8 mouse cellular contexts compared by ENCODE assay signal in the genomic region with DNA sequence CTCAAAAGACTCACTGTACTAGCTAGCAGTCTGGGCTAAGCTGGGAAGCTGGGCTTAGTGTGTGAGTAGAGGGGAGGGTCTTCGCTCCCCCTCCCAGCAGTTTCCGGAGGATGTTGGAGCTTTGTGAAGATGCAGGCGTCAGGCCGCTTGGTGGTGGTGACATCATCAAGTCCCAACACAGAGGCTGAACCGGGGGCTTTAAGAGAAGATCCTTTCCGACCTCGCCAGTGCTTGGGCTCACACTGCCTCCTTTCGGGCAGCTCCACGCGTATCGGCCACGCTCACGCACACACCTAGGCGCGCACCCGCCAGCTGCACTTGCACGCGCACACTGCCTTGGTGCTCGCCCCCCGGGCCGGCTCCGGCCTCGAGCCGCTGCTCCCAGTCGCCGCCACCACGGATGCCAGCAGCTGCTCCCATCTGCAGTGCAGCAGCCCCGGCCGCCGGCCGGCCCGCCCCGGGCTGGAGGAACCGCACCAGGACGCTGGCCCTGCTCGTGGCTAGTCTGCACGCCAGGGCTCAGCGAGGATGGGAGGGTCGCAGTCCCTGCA.
A peak's percentile ranks its signal among the peaks of the same experiment; 100 is the strongest.
DNase-seq lines count a peak whose midpoint lies in the region; ATAC-seq and TF ChIP-seq lines count a peak whose summit lies in the region.

No protein-coding gene starts in this region.

- peak; percentile 69 for ATAC-seq in kidney, embryonic 16.5 days (ENCODE audit: low FRiP score, low TSS enrichment)
- peak; percentile 77 for ATAC-seq in kidney, postnatal 0 days (replicated peaks; ENCODE audit: low FRiP score, low read depth)
- ATAC-seq in liver, embryonic 13.5 days (ENCODE audit: low read depth) = peak; percentile 34; the same call in 1 of the 2 replicates
- ATAC-seq in neural tube, embryonic 11.5 days (ENCODE audit: insufficient read depth, low FRiP score, low TSS enrichment) = peak; percentile 79

- no peak for TF ChIP-seq EP300 in heart, adult 2 months (IDR thresholded peaks at IDR 0.05; ENCODE audit: insufficient read depth, low read depth, low read length)

- peak overlapping the region; percentile 74 for H3K4me2 ChIP-seq in kidney, embryonic 16.5 days (replicated peaks; ENCODE audit: low read depth, low read length)
- peak overlapping the region; percentile 72 for H3K4me2 ChIP-seq in kidney, postnatal 0 days (ENCODE audit: low read length)
- peak overlapping the region; percentile 55 for H3K4me2 ChIP-seq in liver, embryonic 13.5 days
- peak overlapping the region; percentile 75 for H3K4me2 ChIP-seq in neural tube, embryonic 11.5 days (ENCODE audit: low read depth)

- H3K27ac ChIP-seq in kidney, embryonic 16.5 days (ENCODE audit: low read length) = peak overlapping the region; percentile 95
- peak overlapping the region; percentile 42 for H3K27ac ChIP-seq in heart, adult 2 months
- peak overlapping the region; percentile 85 for H3K27ac ChIP-seq in kidney, postnatal 0 days
- peak overlapping the region; percentile 66 for H3K27ac ChIP-seq in liver, embryonic 13.5 days
- peak overlapping the region; percentile 97 for H3K27ac ChIP-seq in neural tube, embryonic 11.5 days (ENCODE audit: low read depth, low read length)
- no peak overlapping the region for H3K27ac ChIP-seq in thymus, adult 2 months (ENCODE audit: control insufficient read depth, insufficient read depth, low read length)

- H3K9ac ChIP-seq in kidney, embryonic 16.5 days (replicated peaks; ENCODE audit: low read length) = peak overlapping the region; percentile 85
- H3K9ac ChIP-seq in heart, adult 2 months (ENCODE audit: low read depth, low read length) = peak overlapping the region; percentile 64
- H3K9ac ChIP-seq in kidney, postnatal 0 days (ENCODE audit: low read depth, low read length) = peak overlapping the region; percentile 58
- H3K9ac ChIP-seq in liver, embryonic 13.5 days = peak overlapping the region; percentile 54
- peak overlapping the region; percentile 87 for H3K9ac ChIP-seq in neural tube, embryonic 11.5 days (ENCODE audit: low read length)

- H3K4me3 ChIP-seq in kidney, embryonic 16.5 days (ENCODE audit: low read length) = peak overlapping the region; percentile 60
- peak overlapping the region; percentile 47 for H3K4me3 ChIP-seq in heart, adult 2 months
- H3K4me3 ChIP-seq in kidney, postnatal 0 days (replicated peaks; ENCODE audit: low read depth, low read length) = peak overlapping the region; percentile 56
- H3K4me3 ChIP-seq in liver, embryonic 13.5 days (replicated peaks) = peak overlapping the region; percentile 41
- H3K4me3 ChIP-seq in neural tube, embryonic 11.5 days (ENCODE audit: low read depth, low read length) = peak overlapping the region; percentile 60
- H3K4me3 ChIP-seq in thymus, adult 2 months (ENCODE audit: control insufficient read depth, insufficient read depth, low read length) = peak overlapping the region; percentile 63

- no peak for TF ChIP-seq POLR2A in heart, adult 2 months (IDR thresholded peaks at IDR 0.05; ENCODE audit: insufficient read depth, low read depth, low read length)
- TF ChIP-seq POLR2A in thymus, adult 2 months (IDR thresholded peaks at IDR 0.05; ENCODE audit: control insufficient read depth, extremely low read depth, insufficient read depth, low read length, poor library complexity) = no peak

- under 1% methylated on average over 39 of the region's 39 CpGs for WGBS in kidney, embryonic 16.5 days
- WGBS in heart, adult 2 months = 13% methylated on average over 39 of the region's 39 CpGs
- under 1% methylated on average over 39 of the region's 39 CpGs for WGBS in kidney, postnatal 0 days
- 2% methylated on average over 39 of the region's 39 CpGs for WGBS in liver, embryonic 13.5 days (ENCODE audit: insufficient replicate concordance)
- under 1% methylated on average over 38 of the region's 39 CpGs for WGBS in neural tube, embryonic 11.5 days
- 3% methylated on average over 39 of the region's 39 CpGs for WGBS in thymus, adult 2 months

- no peaks in the 10 kb centered on the region for H3K36me3 ChIP-seq in kidney, embryonic 16.5 days (ENCODE audit: insufficient read depth, low read length)
- H3K36me3 ChIP-seq in heart, adult 2 months (ENCODE audit: control insufficient read depth, insufficient read depth, low read length) = no peaks in the 10 kb centered on the region
- no peaks in the 10 kb centered on the region for H3K36me3 ChIP-seq in kidney, postnatal 0 days (ENCODE audit: insufficient read depth, low read length)
- H3K36me3 ChIP-seq in liver, embryonic 13.5 days = no peaks in the 10 kb centered on the region
- H3K36me3 ChIP-seq in neural tube, embryonic 11.5 days (ENCODE audit: control insufficient read depth, insufficient read depth, low read length) = no peaks in the 10 kb centered on the region
- H3K36me3 ChIP-seq in thymus, adult 2 months (ENCODE audit: control insufficient read depth, insufficient read depth, low read length) = no peaks in the 10 kb centered on the region

- DNase-seq in kidney, adult 9 months = no peak
- DNase-seq in embryo, embryonic 10.5 days (ENCODE audit: low spot score) = peak; percentile 92
- DNase-seq in heart, adult 2 months = peak; percentile 62 to 69
- DNase-seq in kidney, postnatal 0 days (ENCODE audit: low spot score) = peak; percentile 92
- no peak for DNase-seq in liver, embryonic 13.5 days
- DNase-seq in neural tube, embryonic 11.5 days (ENCODE audit: low spot score) = peak; percentile 91
- peak; percentile 75 for DNase-seq in thymus, adult 2 months

- no peaks in the 10 kb centered on the region for H3K27me3 ChIP-seq in kidney, embryonic 16.5 days (ENCODE audit: insufficient read depth, low read length)
- no peaks in the 10 kb centered on the region for H3K27me3 ChIP-seq in heart, adult 2 months (ENCODE audit: control insufficient read depth, insufficient read depth, low read length)
- H3K27me3 ChIP-seq in kidney, postnatal 0 days (ENCODE audit: insufficient read depth, low read length) = no peaks in the 10 kb centered on the region
- H3K27me3 ChIP-seq in liver, embryonic 13.5 days = peaks cover 20% of the 10 kb centered on the region
- H3K27me3 ChIP-seq in neural tube, embryonic 11.5 days (ENCODE audit: control insufficient read depth, insufficient read depth, low read length) = no peaks in the 10 kb centered on the region
- H3K27me3 ChIP-seq in thymus, adult 2 months (ENCODE audit: control insufficient read depth, insufficient read depth, low read length) = no peaks in the 10 kb centered on the region

- peaks cover 57% of the 10 kb centered on the region for H3K4me1 ChIP-seq in kidney, embryonic 16.5 days (ENCODE audit: insufficient read depth, low read length)
- H3K4me1 ChIP-seq in heart, adult 2 months (ENCODE audit: control insufficient read depth, insufficient read depth, low read length) = peaks cover 12% of the 10 kb centered on the region
- peaks cover 30% of the 10 kb centered on the region for H3K4me1 ChIP-seq in kidney, postnatal 0 days (replicated peaks; ENCODE audit: insufficient read depth, low read length)
- H3K4me1 ChIP-seq in liver, embryonic 13.5 days (replicated peaks) = peaks cover 35% of the 10 kb centered on the region
- peaks cover 34% of the 10 kb centered on the region for H3K4me1 ChIP-seq in neural tube, embryonic 11.5 days (ENCODE audit: control insufficient read depth, insufficient read depth, low read length)
- peaks cover 21% of the 10 kb centered on the region for H3K4me1 ChIP-seq in thymus, adult 2 months (replicated peaks; ENCODE audit: control insufficient read depth, insufficient read depth, low read length)

- H3K79me2 ChIP-seq in heart, adult 2 months (replicated peaks; ENCODE audit: control insufficient read depth, insufficient read depth, low read length) = peaks cover 4% of the 10 kb centered on the region; the same call in 1 of the 2 replicates

- intact Hi-C loops in heart, adult 2 months (cut with DNase I) = loop anchor here (1.0 to 5.0 kb wide), 2 partner anchors 35 to 88 kb away; no protein-coding TSS in a partner anchor

- peak; percentile 53 for TF ChIP-seq CTCF in heart, adult 2 months (IDR thresholded peaks at IDR 0.05)
- TF ChIP-seq CTCF in kidney, postnatal 0 days (IDR thresholded peaks at IDR 0.05; ENCODE audit: low read depth) = peak; percentile 46
- no peak for TF ChIP-seq CTCF in thymus, adult 2 months (IDR thresholded peaks at IDR 0.05; ENCODE audit: borderline replicate concordance, control insufficient read depth, extremely low read depth, insufficient read depth, low read length, poor library complexity)

- no peaks in the 10 kb centered on the region for H3K9me3 ChIP-seq in kidney, embryonic 16.5 days (ENCODE audit: low read length)
- H3K9me3 ChIP-seq in kidney, postnatal 0 days (replicated peaks; ENCODE audit: low read length) = no peaks in the 10 kb centered on the region
- no peaks in the 10 kb centered on the region for H3K9me3 ChIP-seq in liver, embryonic 13.5 days (replicated peaks)
- no peaks in the 10 kb centered on the region for H3K9me3 ChIP-seq in neural tube, embryonic 11.5 days (ENCODE audit: control insufficient read depth, low read length)

Comparison
In these comparisons a context has a peak if more than half of its experiments do, and no peak if none do; other contexts are left out.
1. DNase-seq: peak in embryo, embryonic 10.5 days (single experiment), heart, adult 2 months (2 of 2), kidney, postnatal 0 days (single experiment), neural tube, embryonic 11.5 days (single experiment) and thymus, adult 2 months (single experiment); none in kidney, adult 9 months (single experiment) and liver, embryonic 13.5 days (single experiment).
2. Peak in every context shown above with its lines, with median percentiles within 50 percentile points of each other: ATAC-seq, H3K4me2 ChIP-seq, H3K4me3 ChIP-seq and H3K9ac ChIP-seq.